In the genomic region with DNA sequence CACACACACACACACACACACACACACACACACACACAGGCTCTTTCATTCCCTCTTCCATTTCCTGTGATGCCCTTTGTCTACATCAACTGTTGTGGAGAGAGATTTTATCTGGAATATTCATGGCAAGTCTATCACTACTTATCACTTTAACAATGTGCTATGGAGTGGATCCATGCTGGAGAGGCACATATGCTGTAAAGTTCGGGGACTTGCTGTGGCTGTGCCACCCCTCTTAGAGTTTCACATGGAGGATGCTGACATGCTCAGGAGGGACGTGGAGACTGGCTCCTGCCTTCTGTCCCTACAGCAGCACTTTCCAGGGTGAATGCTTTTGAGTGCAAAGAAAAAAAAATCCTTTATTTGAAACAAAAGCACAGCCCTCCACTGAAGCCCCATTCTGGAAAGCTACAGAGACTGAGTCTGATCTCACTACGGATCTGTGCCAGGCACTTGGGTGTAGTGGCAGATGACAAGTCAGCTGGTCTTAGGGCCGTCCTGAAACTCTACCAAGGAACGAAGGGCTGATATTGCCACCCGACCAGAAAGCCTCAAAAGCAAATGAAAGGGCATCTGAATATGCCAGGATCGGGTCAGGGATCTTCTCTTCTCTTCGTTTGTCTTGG, we compare ENCODE assay signal across 20 mouse cellular contexts.
DNase-seq lines count a peak whose midpoint lies in the region; ATAC-seq lines count a peak whose summit lies in the region.
"Had no signal": no experiment of that assay in that cellular context is flagged by ENCODE, and none has a peak within 500 bp of the region (broad histone marks: within the 10 kb centered on the region; RNA-seq: fewer than 3 reads in every experiment).

No protein-coding gene starts in this region.

- no peak overlapping the region for H3K27ac ChIP-seq in hindbrain, embryonic 16.5 days (ENCODE audit: low read depth, low read length)
- no peak overlapping the region for H3K27ac ChIP-seq in hindbrain, embryonic 11.5 days (ENCODE audit: low read depth, low read length)
- peak overlapping the region; percentile 36 for H3K27ac ChIP-seq in lung, embryonic 16.5 days (ENCODE audit: low read length)
- peak overlapping the region; percentile 55 for H3K27ac ChIP-seq in forebrain, embryonic 16.5 days (ENCODE audit: low read length)
- H3K27ac ChIP-seq in kidney, embryonic 16.5 days (ENCODE audit: low read length): no peak overlapping the region
- H3K27ac ChIP-seq: embryonic facial prominence, embryonic 10.5 days; hindbrain, postnatal 0 days; limb, embryonic 12.5 days; liver, embryonic 14.5 days had no signal

- no peaks in the 10 kb centered on the region for H3K9me3 ChIP-seq in hindbrain, embryonic 16.5 days (ENCODE audit: control insufficient read depth, low read length)
- H3K9me3 ChIP-seq in hindbrain, embryonic 11.5 days (ENCODE audit: control insufficient read depth, low read length): no peaks in the 10 kb centered on the region
- H3K9me3 ChIP-seq in lung, embryonic 16.5 days (ENCODE audit: control insufficient read depth, low read length): no peaks in the 10 kb centered on the region
- H3K9me3 ChIP-seq in forebrain, embryonic 16.5 days (ENCODE audit: control insufficient read depth, low read length): no peaks in the 10 kb centered on the region
- H3K9me3 ChIP-seq in kidney, embryonic 16.5 days (ENCODE audit: low read length): no peaks in the 10 kb centered on the region
- H3K9me3 ChIP-seq: embryonic facial prominence, embryonic 10.5 days; limb, embryonic 12.5 days had no signal

- peak; percentile 22; the same call in 1 of the 2 replicates for ATAC-seq in hindbrain, embryonic 16.5 days
- no peak for ATAC-seq in hindbrain, embryonic 11.5 days (ENCODE audit: low FRiP score)
- ATAC-seq in lung, embryonic 16.5 days (ENCODE audit: low read depth): peak; percentile 83
- ATAC-seq in forebrain, embryonic 16.5 days: peak; percentile 72
- ATAC-seq in kidney, embryonic 16.5 days (ENCODE audit: low FRiP score, low TSS enrichment): no peak
- ATAC-seq: hindbrain, postnatal 0 days had no signal

- no peak overlapping the region for H3K4me3 ChIP-seq in hindbrain, embryonic 16.5 days (ENCODE audit: low read length)
- H3K4me3 ChIP-seq in hindbrain, embryonic 11.5 days (ENCODE audit: low read depth, low read length): no peak overlapping the region
- H3K4me3 ChIP-seq in lung, embryonic 16.5 days (ENCODE audit: low read length): no peak overlapping the region
- no peak overlapping the region for H3K4me3 ChIP-seq in forebrain, embryonic 16.5 days (replicated peaks; ENCODE audit: low read length)
- H3K4me3 ChIP-seq in kidney, embryonic 16.5 days (ENCODE audit: low read length): no peak overlapping the region
- H3K4me3 ChIP-seq: embryonic facial prominence, embryonic 10.5 days; limb, embryonic 12.5 days; myocyte had no signal

- no peaks in the 10 kb centered on the region for H3K27me3 ChIP-seq in hindbrain, embryonic 16.5 days (replicated peaks; ENCODE audit: control insufficient read depth, insufficient read depth, low read length)
- H3K27me3 ChIP-seq in hindbrain, embryonic 11.5 days (ENCODE audit: control insufficient read depth, insufficient read depth, low read length): no peaks in the 10 kb centered on the region
- no peaks in the 10 kb centered on the region for H3K27me3 ChIP-seq in lung, embryonic 16.5 days (ENCODE audit: control insufficient read depth, insufficient read depth, low read depth, low read length)
- H3K27me3 ChIP-seq in forebrain, embryonic 16.5 days (replicated peaks; ENCODE audit: control insufficient read depth, insufficient read depth, low read length): no peaks in the 10 kb centered on the region
- no peaks in the 10 kb centered on the region for H3K27me3 ChIP-seq in kidney, embryonic 16.5 days (ENCODE audit: insufficient read depth, low read length)
- H3K27me3 ChIP-seq: limb, embryonic 12.5 days had no signal

- DNase-seq in hindbrain, embryonic 11.5 days (ENCODE audit: low spot score): no peak
- no peak for DNase-seq in lung, postnatal 14 days
- peak; percentile 79 for DNase-seq in cerebellum, adult 9-10 months
- DNase-seq: gastrocnemius, postnatal 25 days; heart, postnatal 14 days; kidney, adult 11 months; kidney, postnatal 25 days; midbrain, embryonic 14.5 days; right cerebral cortex, adult 18-20 months; thymus, postnatal 4 days had no signal

- H3K36me3 ChIP-seq in hindbrain, embryonic 16.5 days (ENCODE audit: control insufficient read depth, insufficient read depth, low read length): 0 out of 2 replicates have a peak, but pooled peaks cover 2% of the 10 kb centered on the region
- H3K36me3 ChIP-seq in hindbrain, embryonic 11.5 days (ENCODE audit: control insufficient read depth, insufficient read depth, low read length): no peaks in the 10 kb centered on the region
- H3K36me3 ChIP-seq in lung, embryonic 16.5 days (ENCODE audit: control insufficient read depth, insufficient read depth, low read length): no peaks in the 10 kb centered on the region
- H3K36me3 ChIP-seq in forebrain, embryonic 16.5 days (ENCODE audit: control insufficient read depth, insufficient read depth): no peaks in the 10 kb centered on the region
- no peaks in the 10 kb centered on the region for H3K36me3 ChIP-seq in kidney, embryonic 16.5 days (ENCODE audit: insufficient read depth, low read length)
- H3K36me3 ChIP-seq: embryonic facial prominence, embryonic 10.5 days; limb, embryonic 12.5 days had no signal

- 66% methylated on average over 8 of the region's 8 CpGs for WGBS in hindbrain, embryonic 16.5 days
- 71% methylated on average over 8 of the region's 8 CpGs for WGBS in hindbrain, embryonic 11.5 days
- 59% methylated on average over 8 of the region's 8 CpGs for WGBS in lung, embryonic 16.5 days
- WGBS in forebrain, embryonic 16.5 days: 32% methylated on average over 8 of the region's 8 CpGs
- 79% methylated on average over 8 of the region's 8 CpGs for WGBS in kidney, embryonic 16.5 days

- H3K4me1 ChIP-seq in hindbrain, embryonic 16.5 days (ENCODE audit: control insufficient read depth, insufficient read depth, low read depth, low read length): peaks cover 2% of the 10 kb centered on the region; the same call in 1 of the 2 replicates
- no peaks in the 10 kb centered on the region for H3K4me1 ChIP-seq in hindbrain, embryonic 11.5 days (replicated peaks; ENCODE audit: control insufficient read depth, insufficient read depth, low read length)
- H3K4me1 ChIP-seq in lung, embryonic 16.5 days (replicated peaks; ENCODE audit: control insufficient read depth, insufficient read depth, low read length): peaks cover 2% of the 10 kb centered on the region; the same call in 1 of the 2 replicates
- H3K4me1 ChIP-seq in forebrain, embryonic 16.5 days (replicated peaks; ENCODE audit: control insufficient read depth, insufficient read depth, low read length): peaks cover 20% of the 10 kb centered on the region
- H3K4me1 ChIP-seq in kidney, embryonic 16.5 days (ENCODE audit: insufficient read depth, low read length): no peaks in the 10 kb centered on the region
- H3K4me1 ChIP-seq: embryonic facial prominence, embryonic 10.5 days; limb, embryonic 12.5 days had no signal

- H3K4me2 ChIP-seq in hindbrain, embryonic 16.5 days (ENCODE audit: low read length): no peak overlapping the region
- H3K4me2 ChIP-seq in hindbrain, embryonic 11.5 days (replicated peaks; ENCODE audit: low read depth, low read length): no peak overlapping the region
- H3K4me2 ChIP-seq in lung, embryonic 16.5 days (ENCODE audit: low read depth, low read length): no peak overlapping the region
- H3K4me2 ChIP-seq in forebrain, embryonic 16.5 days (ENCODE audit: low read length): no peak overlapping the region
- H3K4me2 ChIP-seq in kidney, embryonic 16.5 days (replicated peaks; ENCODE audit: low read depth, low read length): no peak overlapping the region
- H3K4me2 ChIP-seq: heart, embryonic 11.5 days; limb, embryonic 12.5 days had no signal

- no peak overlapping the region for H3K9ac ChIP-seq in hindbrain, embryonic 16.5 days (ENCODE audit: low read depth, low read length)
- no peak overlapping the region for H3K9ac ChIP-seq in hindbrain, embryonic 11.5 days (ENCODE audit: low read depth, low read length)
- H3K9ac ChIP-seq in lung, embryonic 16.5 days (ENCODE audit: low read length): no peak overlapping the region
- H3K9ac ChIP-seq in forebrain, embryonic 16.5 days (replicated peaks; ENCODE audit: low read depth, low read length): no peak overlapping the region
- no peak overlapping the region for H3K9ac ChIP-seq in kidney, embryonic 16.5 days (replicated peaks; ENCODE audit: low read length)
- H3K9ac ChIP-seq: limb, embryonic 12.5 days; liver, embryonic 14.5 days had no signal

Comparison
In these comparisons a context has a peak if more than half of its experiments do, and no peak if none do; other contexts are left out.
1. ATAC-seq: peak in hindbrain, embryonic 16.5 days (single experiment), lung, embryonic 16.5 days (single experiment) and forebrain, embryonic 16.5 days (single experiment); none in hindbrain, embryonic 11.5 days (single experiment) and kidney, embryonic 16.5 days (single experiment).
2. H3K27ac ChIP-seq: peak in lung, embryonic 16.5 days (single experiment) and forebrain, embryonic 16.5 days (single experiment); none in hindbrain, embryonic 16.5 days (single experiment), hindbrain, embryonic 11.5 days (single experiment) and kidney, embryonic 16.5 days (single experiment).